Mouse (Mus musculus) hindbrain, embryonic 14.5 days (tissue): ENCODE measurements at regions not wholly inside any gene's neighbourhood (a gene's known extent, or its start where the extent isn't known, plus 50 kb on each side); places are given as distances from the start of the nearest gene placed in this dataset.

ENCODE experiments used
- ATAC-seq: fragments of 200-750 bp; cut with Nextera tagmentation; 2 replicates; pipeline ENCODE4 v1.8.0; 2017; ENCODE audit warnings: moderate number of reproducible peaks, mild to moderate bottlenecking, moderate TSS enrichment, moderate library complexity; ENCODE audit not compliant: low FRiP score
- DNase-seq: peaks from one replicate; pipeline ENCODE4 v3.0.0-alpha.2; 2015; ENCODE audit warnings: low spot score
- H3K27ac ChIP-seq: fragments of 300-500 bp; sonication (generic); 2 replicates; pipeline ENCODE4 v1.5.1; 2014; ENCODE audit warnings: mild to moderate bottlenecking, moderate library complexity
- H3K27me3 ChIP-seq: fragments of 300-500 bp; sonication (generic); 2 replicates; pipeline ENCODE4 v1.6.1; 2014; ENCODE audit warnings: mild to moderate bottlenecking, low read length, mixed read lengths; ENCODE audit not compliant: control insufficient read depth, insufficient read depth
- H3K36me3 ChIP-seq: fragments of 300-500 bp; sonication (generic); replicated peaks from 2 replicates; pipeline ENCODE4 v1.6.1; 2014; ENCODE audit not compliant: control insufficient read depth, insufficient read depth
- H3K4me1 ChIP-seq: fragments of 300-500 bp; sonication (generic); replicated peaks from 2 replicates; pipeline ENCODE4 v1.6.1; 2014; ENCODE audit warnings: antibody characterized with exemption, low read length, mixed read lengths; ENCODE audit not compliant: control insufficient read depth, insufficient read depth
- H3K4me2 ChIP-seq: fragments of 300-500 bp; sonication (generic); replicated peaks from 2 replicates; pipeline ENCODE4 v1.6.1; 2014; ENCODE audit warnings: mild to moderate bottlenecking, moderate library complexity
- H3K4me3 ChIP-seq: fragments of 300-500 bp; sonication (generic); replicated peaks from 2 replicates; pipeline ENCODE4 v1.5.1; 2014; ENCODE audit warnings: mild to moderate bottlenecking, low read length
- H3K9ac ChIP-seq: fragments of 300-500 bp; sonication (generic); 2 replicates; pipeline ENCODE4 v1.6.1; 2014
- H3K9me3 ChIP-seq: fragments of 300-500 bp; sonication (generic); 2 replicates; pipeline ENCODE4 v1.6.1; 2016; ENCODE audit warnings: low read length; ENCODE audit not compliant: control insufficient read depth
- WGBS: fragments of 180-500 bp; shearing (Covaris S2); extraction: QIAGEN DNeasy Blood & Tissue Kit; methylation state at CpG from one replicate; pipeline ENCODE4 v1.1.7; 2014; 5-methylcytosine and 5-hydroxymethylcytosine counted together

DNA sequence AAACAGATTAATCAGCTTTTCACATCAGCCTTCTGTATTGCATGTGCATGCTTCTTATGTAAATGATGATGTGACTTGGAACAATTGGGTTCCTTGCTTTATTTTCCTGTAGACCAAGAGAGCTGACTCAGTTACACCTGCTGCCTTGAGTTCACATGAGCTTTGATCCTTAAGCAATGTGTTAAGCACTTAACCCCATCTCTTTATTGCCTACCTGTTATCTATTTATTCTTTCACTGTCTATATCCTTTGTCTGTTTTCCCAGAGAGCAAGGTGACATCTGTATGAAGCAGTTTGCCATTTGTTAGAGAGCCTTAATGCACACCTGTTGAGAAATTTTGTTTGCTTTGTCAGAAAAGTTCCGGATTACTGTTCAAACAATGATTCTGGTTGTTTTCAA, 154.1 kb downstream of the Arrdc3 start:
- no peaks in the 10 kb centered on the region for H3K36me3 ChIP-seq
- no peak overlapping the region for H3K4me3 ChIP-seq
- no peak for DNase-seq
- 90% methylated on average over 1 of the region's 1 CpGs for WGBS
- no peak overlapping the region for H3K4me2 ChIP-seq
- no peak overlapping the region for H3K9ac ChIP-seq
- no peak overlapping the region for H3K27ac ChIP-seq
- no peaks in the 10 kb centered on the region for H3K27me3 ChIP-seq
- H3K4me1 ChIP-seq = no peaks in the 10 kb centered on the region
- no peaks in the 10 kb centered on the region for H3K9me3 ChIP-seq
- ATAC-seq = no peak

DNA sequence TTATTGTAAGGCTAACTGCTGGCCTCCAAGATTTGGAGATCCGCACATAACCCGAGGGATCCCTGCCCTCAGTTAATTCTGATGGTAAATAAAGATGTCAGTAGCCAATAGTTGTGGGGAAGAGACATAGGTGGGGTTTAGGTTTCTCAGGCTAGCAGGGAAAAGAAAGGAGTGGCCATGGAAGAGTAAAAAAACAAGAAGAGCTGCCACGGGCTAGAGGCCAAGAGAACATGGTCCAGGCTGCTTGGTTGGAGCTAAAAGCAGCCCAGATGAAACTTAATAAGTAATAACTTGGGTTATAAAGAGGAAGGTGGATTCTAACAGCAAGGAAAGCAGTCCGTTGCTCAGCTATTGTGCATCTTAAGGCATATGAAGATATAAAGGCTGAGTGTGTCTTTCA, 155.6 kb downstream of the Arrdc3 start:
- H3K4me2 ChIP-seq = no peak overlapping the region
- 86% methylated on average over 4 of the region's 4 CpGs for WGBS
- no peak overlapping the region for H3K4me3 ChIP-seq
- no peak overlapping the region for H3K27ac ChIP-seq
- no peaks in the 10 kb centered on the region for H3K9me3 ChIP-seq
- H3K36me3 ChIP-seq = no peaks in the 10 kb centered on the region
- no peaks in the 10 kb centered on the region for H3K27me3 ChIP-seq
- ATAC-seq = no peak
- no peak overlapping the region for H3K9ac ChIP-seq
- DNase-seq = no peak
- H3K4me1 ChIP-seq = no peaks in the 10 kb centered on the region

DNA sequence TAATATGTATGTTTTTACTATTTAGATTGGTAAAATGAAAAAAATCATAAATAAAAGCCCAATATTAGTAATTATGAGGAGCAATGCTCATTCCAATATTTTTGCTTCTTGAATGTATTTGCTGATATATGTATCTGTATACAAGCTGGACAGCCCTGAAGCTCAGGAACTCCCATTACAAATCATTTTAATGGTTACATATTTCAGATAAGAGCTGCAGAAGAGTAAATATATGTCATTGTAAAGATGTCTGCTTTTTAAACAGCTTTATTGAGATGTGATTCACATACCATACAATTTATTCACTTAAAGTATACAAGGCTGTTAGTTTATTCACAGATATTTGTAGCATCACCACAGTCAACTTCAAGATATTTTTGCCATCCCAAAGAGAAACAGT, 157.3 kb downstream of the Arrdc3 start:
- H3K27ac ChIP-seq = no peak overlapping the region
- ATAC-seq (no peak), DNase-seq (no peak)
- no peak overlapping the region for H3K4me3 ChIP-seq
- no peaks in the 10 kb centered on the region for H3K9me3 ChIP-seq
- H3K27me3 ChIP-seq = no peaks in the 10 kb centered on the region
- no peaks in the 10 kb centered on the region for H3K4me1 ChIP-seq
- H3K4me2 ChIP-seq = no peak overlapping the region
- H3K36me3 ChIP-seq = no peaks in the 10 kb centered on the region
- H3K9ac ChIP-seq = no peak overlapping the region

DNA sequence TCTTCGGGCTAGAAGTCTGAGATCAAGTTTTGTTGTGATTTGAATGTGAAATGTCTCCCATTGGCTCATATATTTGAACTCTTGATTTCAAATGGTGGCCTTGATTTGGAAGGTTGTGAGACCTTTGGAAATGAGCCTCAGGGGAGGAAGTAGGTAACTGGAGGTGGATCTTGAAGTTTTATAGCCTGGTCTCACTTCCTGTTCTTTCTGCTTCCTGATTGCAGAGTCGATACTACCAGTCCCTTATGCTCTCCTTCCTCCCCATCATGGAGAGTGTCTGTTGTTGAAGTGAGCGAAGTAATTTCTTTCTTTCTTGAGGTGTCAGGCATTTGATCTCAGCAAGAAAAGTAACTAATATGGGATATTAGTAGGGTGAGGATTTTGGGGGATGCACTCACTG, 158.5 kb downstream of the Arrdc3 start:
- no peaks in the 10 kb centered on the region for H3K27me3 ChIP-seq
- no peaks in the 10 kb centered on the region for H3K36me3 ChIP-seq
- ATAC-seq (no peak), DNase-seq (no peak)
- no peak overlapping the region for H3K4me2 ChIP-seq
- H3K27ac ChIP-seq = no peak overlapping the region
- no peak overlapping the region for H3K4me3 ChIP-seq
- H3K9me3 ChIP-seq = no peaks in the 10 kb centered on the region
- 82% methylated on average over 3 of the region's 3 CpGs for WGBS
- no peak overlapping the region for H3K9ac ChIP-seq
- H3K4me1 ChIP-seq = no peaks in the 10 kb centered on the region
